Mouse (Mus musculus) activated CD4-positive, CD25-positive, alpha-beta regulatory T cell, adult 4 months (primary cell): ENCODE measurements around the gene Spink4. TPM values are rescaled to one million over a fixed set of nuclear protein-coding genes. Genes with fewer than 3 reads are reported as not detected.
A peak's percentile ranks its signal among the peaks of the same experiment; 100 is the strongest.

ENCODE experiments used
- ATAC-seq: one replicate; pipeline ENCODE4 v1.8.0; 2017
- polyA plus RNA-seq, 2 experiments: library from polyadenylated mRNA; unstranded; fragments of 100-300 nt; shearing (Covaris generic); gene quantifications; one replicate each; pipeline ENCODE4 v1.2.1; 2017

Spink4 gene
- polyA plus RNA-seq = not detected

DNA sequence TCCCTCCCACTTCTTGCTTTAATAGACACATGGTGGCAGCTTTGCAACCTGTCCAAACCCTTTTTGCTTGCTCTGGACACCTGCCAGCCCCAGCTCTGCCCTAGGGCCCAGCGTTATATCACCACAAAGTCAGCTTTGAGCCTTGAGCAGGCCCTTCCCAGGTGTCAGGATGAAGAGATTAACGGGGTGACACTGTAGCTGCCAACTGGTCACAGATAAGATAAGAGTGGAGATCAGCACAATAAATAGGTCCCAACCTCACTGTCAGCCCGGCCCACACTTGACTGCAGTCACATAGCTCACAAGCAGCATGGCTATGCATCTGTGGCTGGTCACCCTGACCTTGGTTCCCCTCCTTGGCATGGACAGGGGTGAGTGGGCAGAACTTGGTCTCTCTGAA lies at the start of gene Spink4:
TSS of gene Spink4 (plus strand) at position 268 of the 400 bp plus-strand sequence.
- no peak for ATAC-seq

DNA sequence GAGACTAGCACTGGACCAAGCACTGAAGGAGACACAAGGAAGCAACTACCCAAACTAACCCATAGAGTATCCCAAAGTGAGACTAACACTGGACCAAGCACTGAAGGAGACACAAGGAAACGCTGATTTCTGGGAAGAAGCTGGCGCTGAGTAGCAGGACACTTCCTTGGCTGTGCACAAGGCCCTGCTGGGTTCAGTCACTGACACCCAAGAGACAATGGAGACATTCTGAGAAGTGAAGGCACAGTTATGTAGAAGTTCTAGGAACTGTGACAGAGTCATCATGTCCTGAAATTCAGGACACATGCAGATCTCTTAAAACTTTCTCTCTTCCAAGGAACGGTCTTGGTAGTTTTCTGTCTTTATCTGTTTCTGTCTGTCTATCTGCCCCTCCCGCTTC lies 49.6 kb upstream of the Spink4 start:
- no peak for ATAC-seq

DNA sequence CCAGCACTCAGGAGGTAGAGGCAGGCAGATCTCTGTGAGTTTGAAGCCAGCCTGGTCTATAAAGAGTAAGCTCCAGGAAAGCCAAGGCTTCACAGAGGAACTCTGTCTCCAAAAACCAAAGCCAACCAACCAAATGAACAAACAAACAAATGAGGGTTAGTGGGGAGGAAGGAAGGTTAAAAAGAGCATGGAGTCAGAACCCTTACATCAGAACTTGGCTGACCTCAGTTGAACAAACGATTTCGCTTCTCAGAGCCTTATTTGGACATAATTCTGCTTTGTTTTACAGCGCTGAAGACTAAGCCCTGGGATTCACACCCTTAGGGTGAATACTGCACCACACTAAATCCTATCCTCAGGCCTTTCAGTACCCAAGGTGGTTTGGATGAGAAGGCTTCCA lies 47.7 kb upstream of the Spink4 start:
- ATAC-seq = no peak

DNA sequence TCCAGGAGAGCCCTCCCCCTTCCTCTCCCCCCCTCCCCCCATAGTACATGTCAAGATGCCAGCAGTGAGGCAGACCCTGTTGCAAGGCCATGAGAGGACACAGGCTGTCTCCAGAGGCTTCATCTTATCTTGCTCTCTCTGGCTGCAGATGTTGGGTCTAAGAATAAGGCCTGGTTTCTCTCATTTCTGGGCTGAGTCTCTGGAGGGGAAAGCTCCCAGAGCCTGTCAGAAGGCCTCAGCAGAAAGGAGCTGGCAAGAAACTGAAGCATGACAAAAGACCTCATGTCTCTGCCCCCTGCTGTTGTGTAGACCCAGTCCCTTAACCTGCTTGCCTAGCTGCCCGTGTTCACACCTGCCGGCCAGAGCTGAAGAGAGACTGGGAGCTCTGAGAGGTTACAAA lies 46.5 kb upstream of the Spink4 start:
- ATAC-seq = no peak

- ATAC-seq = no peak
Observed at GRCm38 (mm10) chr4:40874151-40874600, 45.7 kb upstream of the Spink4 start.

DNA sequence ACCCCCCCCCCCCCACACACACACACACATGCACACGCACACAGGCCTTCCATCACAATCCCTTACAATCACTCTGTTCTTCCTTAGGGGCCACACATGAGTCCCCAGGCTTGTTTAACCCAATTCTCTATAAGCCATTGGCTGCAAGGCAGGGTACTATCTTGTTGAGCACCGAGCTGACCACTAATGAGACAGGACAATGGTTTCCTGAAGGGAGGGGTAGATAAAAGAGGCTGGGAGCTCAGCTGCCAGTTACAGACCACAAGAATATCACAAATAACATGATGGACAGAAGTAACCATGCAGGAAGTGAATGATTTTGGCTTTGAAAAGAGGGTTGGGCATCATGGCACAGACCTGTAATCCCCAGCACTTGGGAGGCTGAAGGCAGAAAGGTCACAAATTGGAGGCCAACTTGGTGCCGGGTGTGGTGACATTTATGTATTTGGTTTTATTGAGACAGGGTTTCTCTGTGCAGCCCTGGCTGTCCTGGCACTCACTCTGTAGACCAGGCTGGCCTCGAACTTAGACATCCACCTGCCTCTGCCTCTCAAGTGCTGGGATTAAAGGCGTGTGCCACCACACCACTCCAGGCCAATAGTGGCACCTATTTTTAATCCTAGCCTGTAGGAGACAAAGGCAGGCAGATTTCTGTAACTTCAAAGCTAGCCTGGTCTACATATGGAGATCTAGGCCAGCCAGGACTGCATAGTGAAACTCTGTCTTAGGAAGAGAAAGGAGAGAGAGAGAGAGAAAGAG lies 44.9 kb upstream of the Spink4 start:
- ATAC-seq = no peak

DNA sequence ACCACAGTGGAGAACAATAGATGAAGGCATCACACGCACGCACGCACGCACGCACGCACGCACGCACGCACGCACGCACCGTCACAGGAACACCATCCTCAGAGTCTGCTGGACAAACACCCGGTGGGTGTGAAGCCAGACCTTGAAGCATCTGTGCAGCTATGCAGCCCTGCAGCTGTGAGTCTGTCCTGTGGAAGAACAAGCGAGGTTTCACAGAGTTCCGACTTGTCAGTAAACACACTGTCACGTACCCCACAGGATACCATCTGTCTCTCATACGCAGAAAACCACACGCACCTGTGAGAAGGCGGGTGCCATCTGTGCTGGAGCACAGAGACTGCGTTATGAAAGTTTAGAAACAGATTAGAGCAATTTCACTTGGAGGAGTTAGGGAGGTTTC lies 44.0 kb upstream of the Spink4 start:
- ATAC-seq = peak; percentile 92

- ATAC-seq = peak; percentile 45
Observed at GRCm38 (mm10) chr4:40876814-40877371, 43.0 kb upstream of the Spink4 start.

DNA sequence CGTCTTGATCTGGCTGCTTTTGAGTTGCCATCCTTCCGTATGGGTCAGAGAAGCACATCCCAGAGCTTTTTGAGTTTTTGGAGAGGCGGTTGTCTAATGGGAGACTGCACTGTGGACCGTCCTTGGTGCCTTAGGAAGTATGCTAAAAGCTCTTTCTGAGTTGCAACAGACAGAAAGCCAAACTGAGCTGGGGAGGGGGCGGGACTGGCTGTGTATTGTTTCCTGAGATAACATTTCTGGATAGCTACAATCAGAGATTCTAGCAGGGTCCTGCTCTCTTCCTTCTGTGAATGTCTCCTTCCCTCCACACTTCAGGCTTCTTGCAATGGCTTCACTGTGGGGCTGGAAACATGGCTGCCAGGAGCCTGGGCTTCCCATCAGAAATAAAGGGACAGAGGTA lies 42.3 kb upstream of the Spink4 start:
- no peak for ATAC-seq

DNA sequence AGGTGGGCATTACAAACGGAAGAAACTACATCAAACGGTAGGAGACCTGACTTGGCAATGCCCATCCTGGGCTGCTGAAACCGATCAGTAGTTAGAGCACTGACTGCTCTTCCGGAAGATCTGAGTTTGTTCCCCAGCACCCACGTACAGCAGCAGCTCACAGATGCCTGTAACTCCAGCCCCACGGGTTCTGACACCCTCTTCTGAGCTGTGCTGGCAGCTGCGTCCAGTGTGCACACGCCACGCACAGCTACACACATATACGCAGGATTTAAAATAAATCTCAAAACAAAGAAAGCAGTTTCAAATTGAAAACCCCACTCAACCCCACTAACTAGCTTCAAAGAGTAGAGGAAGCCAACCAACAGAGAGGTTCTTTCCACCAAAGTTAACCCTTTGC lies 36.7 kb upstream of the Spink4 start:
- ATAC-seq = peak; percentile 69

DNA sequence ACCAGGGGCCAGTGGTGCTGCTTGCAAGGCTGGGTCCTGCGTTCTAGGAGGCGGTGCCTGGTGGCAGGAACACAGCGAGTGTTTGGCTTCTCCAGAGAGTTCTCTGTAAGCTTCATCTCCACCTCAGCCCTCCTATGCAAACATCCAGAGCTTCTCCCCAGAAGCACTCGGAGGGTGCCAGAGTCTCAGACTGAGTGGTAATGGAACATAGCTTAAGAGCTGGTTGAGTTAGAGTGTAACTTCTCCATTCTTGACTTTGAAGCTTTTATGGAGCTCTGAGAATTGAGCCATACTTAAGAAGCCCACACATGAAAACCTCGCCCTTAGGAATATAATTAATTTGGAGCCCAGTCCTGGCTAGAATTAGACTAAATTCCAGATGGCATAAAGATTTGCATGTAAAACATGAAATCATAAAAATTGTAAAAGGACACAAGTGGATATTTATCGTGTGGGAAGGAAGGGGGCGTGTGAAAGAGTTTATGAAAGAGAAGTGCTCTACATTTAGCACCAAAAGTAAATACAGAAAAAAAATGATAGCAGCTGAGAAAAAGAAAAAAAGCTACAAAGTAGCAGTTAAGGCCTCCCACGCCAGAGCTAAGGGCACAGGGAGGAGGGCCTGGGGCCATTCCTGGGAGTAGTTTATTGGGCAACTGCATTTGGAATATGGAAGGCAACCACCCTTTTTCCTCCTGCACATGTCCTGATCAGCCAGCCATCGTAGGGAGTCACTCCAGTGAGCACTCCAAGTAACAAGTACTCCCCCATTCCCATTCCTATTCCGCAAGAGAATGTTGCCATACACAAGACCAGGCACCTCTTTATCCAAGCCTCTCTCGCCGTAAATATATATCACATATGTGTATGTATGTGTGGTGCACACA lies 35.3 kb upstream of the Spink4 start:
- no peak for ATAC-seq

GRCm38 (mm10) chr4:40885166-40885525 lies 34.7 kb upstream of the Spink4 start:
- no peak for ATAC-seq

GRCm38 (mm10) chr4:40885883-40886282 lies 34.0 kb upstream of the Spink4 start:
- no peak for ATAC-seq

- ATAC-seq = no peak
Observed at GRCm38 (mm10) chr4:40888839-40889238, 31.0 kb upstream of the Spink4 start.

- ATAC-seq = no peak
Observed at GRCm38 (mm10) chr4:40889252-40889651, 30.6 kb upstream of the Spink4 start.

DNA sequence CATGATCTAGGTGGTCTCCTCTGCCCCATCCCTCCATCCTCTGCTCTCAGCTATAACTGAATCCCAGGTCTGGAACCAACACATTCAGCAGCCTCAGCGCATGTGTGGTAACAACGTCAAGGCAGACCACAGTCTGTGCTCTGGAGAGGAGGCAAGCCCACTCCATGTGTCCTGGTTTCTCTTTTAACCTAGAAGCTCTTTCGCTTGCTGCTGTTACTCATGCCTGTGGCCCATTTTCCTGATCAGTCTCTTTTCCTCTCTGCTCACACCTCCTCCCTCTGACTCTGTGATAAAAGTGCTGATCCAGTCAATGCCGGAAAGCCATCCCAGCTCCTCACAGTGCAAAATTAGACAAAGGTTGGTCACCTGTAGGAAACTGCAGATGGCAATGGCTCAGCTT lies 29.9 kb upstream of the Spink4 start:
- ATAC-seq = no peak

- no peak for ATAC-seq
Observed at GRCm38 (mm10) chr4:40891206-40891605, 28.6 kb upstream of the Spink4 start.

DNA sequence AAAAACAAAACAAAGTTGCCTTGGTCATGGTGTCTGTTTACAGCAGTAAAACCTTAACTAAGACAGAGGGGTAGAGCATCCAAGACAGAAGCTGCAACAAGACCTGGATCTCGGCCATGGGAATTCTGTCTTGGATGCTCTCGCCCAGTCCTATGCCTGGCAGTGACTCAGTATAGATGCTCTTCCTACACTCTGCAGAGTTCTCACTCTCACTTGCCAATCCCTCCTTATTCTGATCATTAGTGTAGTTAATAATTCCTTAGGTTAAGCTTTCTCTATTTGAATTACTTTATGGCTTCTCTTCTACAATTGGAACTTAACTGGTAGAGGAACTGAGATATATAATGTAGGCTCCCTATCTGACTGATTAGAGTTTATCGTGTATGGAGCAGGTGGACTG lies 24.7 kb upstream of the Spink4 start:
- no peak for ATAC-seq

GRCm38 (mm10) chr4:40895646-40896045 lies 24.2 kb upstream of the Spink4 start:
- no peak for ATAC-seq

DNA sequence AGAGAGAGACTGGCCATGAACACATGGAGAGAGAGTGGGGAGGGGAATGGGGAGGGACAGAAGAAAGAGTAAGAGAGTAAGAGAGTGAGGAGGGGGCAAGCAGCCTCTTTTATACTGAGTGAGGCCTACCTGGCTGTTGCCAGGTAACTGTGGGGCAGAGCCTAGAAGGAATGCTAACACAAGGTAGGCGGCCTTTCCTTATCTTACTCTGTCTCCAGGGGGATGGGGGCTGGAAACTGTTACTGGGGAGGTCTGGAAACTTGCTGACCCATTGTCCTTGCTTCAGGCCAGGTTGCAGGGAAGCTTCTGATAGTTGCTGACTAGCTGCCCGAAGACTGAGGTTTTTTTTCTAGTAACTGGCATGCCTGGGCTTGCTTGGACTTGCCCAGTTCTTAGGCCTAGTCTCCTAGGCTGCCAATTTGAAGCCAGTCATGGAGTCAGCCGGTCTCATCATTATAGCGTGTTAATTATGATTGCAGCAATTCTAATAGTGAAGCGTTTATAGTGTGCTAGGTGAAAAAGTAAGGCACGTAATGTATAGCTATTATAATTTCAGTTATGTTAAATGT lies 21.3 kb upstream of the Spink4 start:
- ATAC-seq = no peak

- ATAC-seq = no peak
Observed at GRCm38 (mm10) chr4:40899264-40899663, 20.6 kb upstream of the Spink4 start.

DNA sequence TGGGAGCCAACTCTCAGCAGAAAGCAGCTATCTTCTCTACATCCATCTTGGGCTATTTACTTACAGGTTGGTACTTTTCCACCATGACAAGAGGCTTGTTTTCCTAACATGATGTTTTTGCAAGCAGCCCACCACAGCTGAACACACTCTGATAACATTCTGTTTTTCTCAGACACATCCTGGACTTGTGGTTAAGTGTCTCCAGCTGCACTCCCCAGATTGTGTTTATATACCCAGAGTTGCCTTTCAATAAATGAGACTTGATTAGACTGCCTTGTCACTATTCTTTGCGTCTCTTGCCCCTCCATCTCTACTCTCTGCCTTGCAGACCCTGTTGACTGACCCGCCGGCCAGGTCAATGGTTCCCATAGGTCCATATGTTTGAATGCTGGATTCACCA lies 19.8 kb upstream of the Spink4 start:
- ATAC-seq = no peak

- no peak for ATAC-seq
Observed at GRCm38 (mm10) chr4:40900612-40901011, 19.2 kb upstream of the Spink4 start.
